Mouse (Mus musculus) C2C12 (cell line): ENCODE data around the gene Ndufv3.

ENCODE experiments used
- CTCF ChIP-seq: IDR thresholded peaks from one replicate; pipeline ENCODE4 v1.5.1; 2011; ENCODE audit not compliant: control insufficient read depth, insufficient read depth, insufficient read length
- MAX ChIP-seq: IDR thresholded peaks from one replicate; pipeline ENCODE4 v1.6.1; 2011; ENCODE audit warnings: mild to moderate bottlenecking, control low read depth
- MYOD1 ChIP-seq: IDR thresholded peaks from one replicate; pipeline ENCODE4 v1.6.1; 2011; ENCODE audit warnings: low read depth; ENCODE audit not compliant: control insufficient read depth, insufficient read length
- MYOG ChIP-seq: IDR thresholded peaks from one replicate; pipeline ENCODE4 v1.6.1; 2011; ENCODE audit not compliant: control insufficient read depth, insufficient read length; ENCODE audit errors: extremely low read depth
- USF1 ChIP-seq: IDR thresholded peaks from one replicate; pipeline ENCODE4 v1.6.1; 2011; ENCODE audit warnings: low read depth, mild to moderate bottlenecking, control low read depth, moderate library complexity

- TF ChIP-seq CTCF (no peak), MYOD1 (no peak), MYOG (no peak), MAX (no peak), USF1 (no peak)
Observed at GRCm38 (mm10) chr17:31499725-31500124, 20.2 kb upstream of the Ndufv3 start.
